Mouse (Mus musculus) spleen, adult 2 months (tissue): ENCODE data around the gene Gm10228.

Source experiments
- CTCF ChIP-seq: fragments of 200-500 bp; IDR thresholded peaks from 2 replicates; pipeline ENCODE4 v1.5.1; 2011; ENCODE audit warnings: mild to moderate bottlenecking, inconsistent platforms; ENCODE audit not compliant: insufficient read depth, insufficient read length, insufficient replicate concordance; ENCODE audit errors: extremely low read depth
- POLR2A ChIP-seq: fragments of 200-500 bp; IDR thresholded peaks from 2 replicates; pipeline ENCODE4 v1.6.1; 2011; ENCODE audit warnings: low read depth, low read length, inconsistent platforms

DNA sequence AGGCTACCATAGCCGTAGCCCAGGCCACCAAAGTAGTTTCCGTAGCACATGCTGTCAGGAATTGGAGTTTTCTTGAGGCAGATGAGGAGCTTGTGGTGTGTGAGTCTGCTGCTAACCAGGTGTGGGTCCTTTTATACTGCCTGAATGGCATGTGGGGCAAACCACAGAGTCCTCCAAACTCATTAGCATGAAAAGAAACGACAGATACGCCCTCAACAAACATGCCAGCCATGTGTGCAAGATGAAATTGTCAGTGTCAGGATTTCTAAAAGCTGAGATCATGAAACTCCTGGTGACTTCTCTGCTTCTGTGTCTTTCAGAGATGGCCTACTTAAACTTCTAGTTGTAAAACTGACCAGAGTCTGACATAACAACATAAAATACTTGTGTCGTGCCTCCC is 30.6 kb downstream of the Gm10228 start, which contains the start of gene Krtap22-2:
- TF ChIP-seq POLR2A (no peak), CTCF (no peak)
